Mouse (Mus musculus): ENCODE measurements around the gene Slc36a4. TPM values are rescaled to one million over a fixed set of nuclear protein-coding genes. Genes with fewer than 3 reads are reported as not detected.

Slc36a4 gene
- polyA plus RNA-seq, 1 experiment, result 23.3 TPM

- TF ChIP-seq POLR2A (IDR thresholded peaks at IDR 0.05; ENCODE audit: extremely low read depth, insufficient read depth, low read length) (no peak), CTCF (IDR thresholded peaks at IDR 0.05; ENCODE audit: extremely low read depth, insufficient read depth, low read length) (no peak)
Measured at GRCm38 (mm10) chr9:15720556-15720955, 11.0 kb downstream of the Slc36a4 start.

DNA sequence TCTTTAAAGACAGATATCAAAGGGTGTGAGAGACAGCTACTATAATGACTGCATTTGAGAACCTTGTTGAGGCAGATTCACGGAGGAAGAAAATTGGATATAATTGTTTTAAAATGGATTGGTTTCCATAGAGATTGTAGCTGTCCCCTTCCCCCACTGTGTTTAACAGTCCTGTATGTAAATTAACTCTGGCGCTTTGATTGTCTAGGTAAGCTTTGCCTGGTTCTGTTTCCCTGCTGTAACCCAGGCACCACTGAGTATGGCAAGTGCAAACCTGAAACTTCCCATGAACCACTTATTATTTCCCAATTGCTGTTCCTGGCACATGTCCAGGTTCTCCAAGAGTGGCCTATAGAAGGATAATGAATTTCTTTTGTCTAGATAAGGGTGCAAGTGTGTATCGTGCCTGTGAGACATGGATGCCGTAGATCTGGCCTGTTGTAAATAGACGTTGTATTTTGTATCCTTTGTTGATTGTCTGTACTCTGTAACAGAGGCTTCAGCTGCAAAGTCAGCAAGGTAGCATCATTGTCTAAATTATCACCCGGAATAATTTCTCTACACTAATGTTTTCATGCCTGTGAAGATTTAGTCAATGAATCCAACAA, 11.8 kb downstream of the Slc36a4 start:
- Histone ChIP-seq H3K4me3 (ENCODE audit: insufficient read depth, low read length) (no peak overlapping the region), H3K4me1 (ENCODE audit: control insufficient read depth, insufficient read depth, low read length) (no peaks in the 10 kb centered on the region), H3K27ac (ENCODE audit: insufficient read depth, low read length) (no peak overlapping the region)
- no peak for TF ChIP-seq CTCF (IDR thresholded peaks at IDR 0.05; ENCODE audit: extremely low read depth, insufficient read depth, low read length)
- TF ChIP-seq POLR2A (IDR thresholded peaks at IDR 0.05; ENCODE audit: extremely low read depth, insufficient read depth, low read length), result no peak

More at GRCm38 (mm10) chr9:15720556-15720955, 11.0 kb downstream of the Slc36a4 start:
- H3K4me3 ChIP-seq (ENCODE audit: insufficient read depth, low read length), result no peak overlapping the region
- H3K27ac ChIP-seq (ENCODE audit: insufficient read depth, low read length), result no peak overlapping the region
- no peaks in the 10 kb centered on the region for H3K4me1 ChIP-seq (ENCODE audit: control insufficient read depth, insufficient read depth, low read length)

DNA sequence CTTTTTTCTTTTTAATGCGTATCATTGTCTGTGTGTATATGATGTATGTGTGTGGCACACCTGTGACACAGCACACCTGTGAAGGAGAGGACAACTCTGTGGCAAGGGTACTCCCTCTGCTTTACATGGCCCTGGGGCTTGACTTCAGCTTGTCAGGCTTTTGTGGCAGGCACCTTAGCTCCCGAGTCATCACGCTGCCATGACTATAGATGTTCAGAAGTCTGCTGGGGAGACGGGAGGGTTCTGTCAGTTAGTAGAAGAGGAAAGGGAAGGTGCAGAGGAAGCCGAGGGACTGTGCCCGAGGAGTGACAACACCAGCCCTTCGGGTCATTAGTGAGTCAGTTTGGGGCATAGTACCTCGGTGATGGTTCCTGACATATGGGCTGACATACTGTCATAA, 13.0 kb downstream of the Slc36a4 start:
- TF ChIP-seq POLR2A (IDR thresholded peaks at IDR 0.05; ENCODE audit: extremely low read depth, insufficient read depth, low read length) (no peak), CTCF (IDR thresholded peaks at IDR 0.05; ENCODE audit: extremely low read depth, insufficient read depth, low read length) (no peak)
- Histone ChIP-seq H3K4me3 (ENCODE audit: insufficient read depth, low read length) (no peak overlapping the region), H3K4me1 (ENCODE audit: control insufficient read depth, insufficient read depth, low read length) (no peaks in the 10 kb centered on the region), H3K27ac (ENCODE audit: insufficient read depth, low read length) (no peak overlapping the region)

DNA sequence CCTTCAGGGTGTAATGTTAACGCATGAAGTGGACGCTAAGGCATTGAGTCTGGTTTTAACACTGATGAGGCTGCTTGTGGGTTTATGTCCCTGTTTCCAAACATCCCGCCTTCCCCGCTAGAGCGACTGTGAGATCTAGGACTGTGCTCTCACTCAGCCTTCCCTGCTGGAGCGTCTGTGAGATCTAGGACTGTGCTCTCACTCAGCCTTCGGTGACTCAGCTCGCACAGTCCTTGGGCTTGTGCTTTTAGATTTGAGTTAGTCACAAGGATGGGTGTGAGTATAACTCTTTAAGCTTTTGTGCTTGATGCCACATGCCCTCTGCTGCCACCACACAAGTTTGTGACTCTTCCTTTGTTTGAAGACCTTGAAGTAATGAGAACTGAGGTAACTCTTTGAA, 17.6 kb downstream of the Slc36a4 start:
- no peak overlapping the region for H3K27ac ChIP-seq (ENCODE audit: insufficient read depth, low read length)
- TF ChIP-seq CTCF (IDR thresholded peaks at IDR 0.05; ENCODE audit: extremely low read depth, insufficient read depth, low read length) (no peak), POLR2A (IDR thresholded peaks at IDR 0.05; ENCODE audit: extremely low read depth, insufficient read depth, low read length) (no peak)
- no peak overlapping the region for H3K4me3 ChIP-seq (ENCODE audit: insufficient read depth, low read length)
- H3K4me1 ChIP-seq (ENCODE audit: control insufficient read depth, insufficient read depth, low read length), result no peaks in the 10 kb centered on the region

DNA sequence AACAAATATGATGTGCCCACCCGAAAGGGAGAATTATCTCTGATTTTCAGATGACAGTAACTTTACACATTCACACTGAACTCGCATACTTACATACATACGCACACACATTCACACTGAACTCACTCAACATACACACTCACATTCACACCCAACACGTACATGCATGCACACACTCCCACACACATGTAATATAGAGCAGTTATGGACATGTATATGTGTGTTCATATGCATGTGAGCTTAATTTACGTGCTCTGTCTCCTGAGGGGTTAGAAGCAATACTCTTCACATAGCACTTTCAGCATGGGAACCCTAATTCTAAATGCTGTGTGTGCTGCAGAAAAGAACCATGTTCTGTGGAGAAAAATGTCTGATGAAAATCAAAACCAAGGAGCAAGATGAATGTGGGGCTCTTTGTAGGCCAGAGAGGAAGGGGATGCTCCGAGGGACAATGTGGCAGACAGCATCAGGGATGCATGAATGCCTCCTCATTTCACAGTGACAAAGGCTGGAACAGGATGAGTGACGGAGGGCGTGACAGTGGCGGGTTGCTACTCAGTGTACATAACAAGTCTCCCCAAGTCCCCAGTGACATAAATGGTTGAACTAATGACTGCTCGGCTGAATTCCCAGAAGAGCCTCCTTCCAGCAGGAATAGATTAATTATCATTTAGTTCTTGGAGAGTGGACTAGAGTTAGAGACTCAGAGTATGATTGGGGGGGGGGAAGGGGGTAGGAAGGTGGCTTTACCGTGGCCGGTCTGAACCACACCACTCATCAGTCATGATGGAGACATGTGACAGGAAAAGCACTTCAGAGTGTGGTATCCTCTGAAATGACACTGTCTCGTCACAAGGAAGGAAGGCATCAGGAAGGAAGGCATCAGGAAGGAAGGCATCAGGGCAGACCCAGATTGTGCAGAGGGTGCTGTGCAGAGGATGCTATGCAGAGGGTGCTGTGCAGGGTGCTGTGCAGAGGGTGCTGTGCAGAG, 22.5 kb downstream of the Slc36a4 start:
- H3K27ac ChIP-seq (ENCODE audit: insufficient read depth, low read length), result no peak overlapping the region
- no peaks in the 10 kb centered on the region for H3K4me1 ChIP-seq (ENCODE audit: control insufficient read depth, insufficient read depth, low read length)
- TF ChIP-seq CTCF (IDR thresholded peaks at IDR 0.05; ENCODE audit: extremely low read depth, insufficient read depth, low read length), result no peak
- no peak for TF ChIP-seq POLR2A (IDR thresholded peaks at IDR 0.05; ENCODE audit: extremely low read depth, insufficient read depth, low read length)
- H3K4me3 ChIP-seq (ENCODE audit: insufficient read depth, low read length), result no peak overlapping the region

GRCm38 (mm10) chr9:15734056-15734866, 24.7 kb downstream of the Slc36a4 start:
- Histone ChIP-seq H3K27ac (ENCODE audit: insufficient read depth, low read length) (no peak overlapping the region), H3K4me3 (ENCODE audit: insufficient read depth, low read length) (no peak overlapping the region), H3K4me1 (ENCODE audit: control insufficient read depth, insufficient read depth, low read length) (no peaks in the 10 kb centered on the region)
- no peak for TF ChIP-seq CTCF (IDR thresholded peaks at IDR 0.05; ENCODE audit: extremely low read depth, insufficient read depth, low read length)
- TF ChIP-seq POLR2A (IDR thresholded peaks at IDR 0.05; ENCODE audit: extremely low read depth, insufficient read depth, low read length), result no peak

DNA sequence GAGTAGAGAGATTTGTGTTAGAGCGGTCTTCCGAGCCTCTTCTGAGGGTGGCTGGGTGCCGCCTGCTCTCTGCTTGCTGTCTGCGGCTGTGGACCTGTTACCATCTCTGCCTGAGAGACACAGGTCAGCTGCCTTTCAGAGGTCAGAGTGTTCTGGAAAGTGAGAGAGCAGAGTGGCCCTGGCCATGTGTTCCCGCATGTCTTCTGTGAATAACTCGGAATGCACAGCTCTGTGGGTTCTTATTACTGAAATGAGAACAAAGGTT, 25.3 kb downstream of the Slc36a4 start:
- TF ChIP-seq POLR2A (IDR thresholded peaks at IDR 0.05; ENCODE audit: extremely low read depth, insufficient read depth, low read length) (no peak), CTCF (IDR thresholded peaks at IDR 0.05; ENCODE audit: extremely low read depth, insufficient read depth, low read length) (no peak)
- Histone ChIP-seq H3K4me1 (ENCODE audit: control insufficient read depth, insufficient read depth, low read length) (no peaks in the 10 kb centered on the region), H3K27ac (ENCODE audit: insufficient read depth, low read length) (no peak overlapping the region), H3K4me3 (ENCODE audit: insufficient read depth, low read length) (no peak overlapping the region)

DNA sequence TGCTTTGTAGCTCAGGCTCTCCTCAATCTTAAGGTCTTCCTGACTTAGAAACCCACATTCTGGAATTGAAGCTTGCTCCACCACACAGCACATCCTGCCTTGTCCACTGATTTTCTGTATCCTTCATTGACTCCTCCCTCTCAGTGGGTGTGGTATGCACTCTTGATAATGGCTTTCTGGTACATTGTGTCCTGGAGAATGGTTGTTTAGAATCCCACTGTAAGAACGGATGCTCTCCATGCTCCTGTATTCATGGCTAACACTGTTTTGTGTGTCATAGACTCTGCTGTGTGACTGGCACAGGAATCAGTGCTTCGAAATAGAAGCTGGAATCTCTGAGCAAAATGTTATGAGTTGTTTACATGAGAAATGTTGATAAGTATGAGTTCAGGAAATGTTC, 28.0 kb downstream of the Slc36a4 start:
- TF ChIP-seq CTCF (IDR thresholded peaks at IDR 0.05; ENCODE audit: extremely low read depth, insufficient read depth, low read length) (no peak), POLR2A (IDR thresholded peaks at IDR 0.05; ENCODE audit: extremely low read depth, insufficient read depth, low read length) (no peak)
- no peak overlapping the region for H3K27ac ChIP-seq (ENCODE audit: insufficient read depth, low read length)
- H3K4me1 ChIP-seq (ENCODE audit: control insufficient read depth, insufficient read depth, low read length), result no peaks in the 10 kb centered on the region
- no peak overlapping the region for H3K4me3 ChIP-seq (ENCODE audit: insufficient read depth, low read length)

DNA sequence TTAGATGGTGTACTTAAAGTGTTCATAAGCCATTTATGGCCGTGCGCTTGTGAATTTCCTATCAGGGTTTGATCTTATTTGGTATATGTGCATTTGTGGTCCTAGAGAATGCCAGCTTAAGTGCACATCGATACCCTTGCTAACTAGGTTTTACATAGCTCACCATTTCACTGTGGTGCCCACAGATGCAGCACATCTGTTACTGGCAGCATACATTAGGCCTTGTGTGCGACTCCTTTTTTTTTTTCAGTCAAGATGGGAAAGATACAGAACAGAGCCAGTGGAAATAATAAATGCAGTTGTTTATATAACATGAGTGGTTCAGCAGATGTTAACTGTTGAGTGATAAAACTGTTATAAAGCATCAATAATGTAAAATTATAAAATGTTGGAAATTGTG, 31.9 kb downstream of the Slc36a4 start:
- no peak for TF ChIP-seq CTCF (IDR thresholded peaks at IDR 0.05; ENCODE audit: extremely low read depth, insufficient read depth, low read length)
- TF ChIP-seq POLR2A (IDR thresholded peaks at IDR 0.05; ENCODE audit: extremely low read depth, insufficient read depth, low read length), result no peak
- Histone ChIP-seq H3K27ac (ENCODE audit: insufficient read depth, low read length) (no peak overlapping the region), H3K4me3 (ENCODE audit: insufficient read depth, low read length) (no peak overlapping the region), H3K4me1 (ENCODE audit: control insufficient read depth, insufficient read depth, low read length) (no peaks in the 10 kb centered on the region)

All from cortical plate, adult 2 months (tissue).